Mouse (Mus musculus): ENCODE measurements around the gene Kctd20.
"Not testable (repeated sequence)": the region's sequence is repeated elsewhere in the genome, so short reads cannot be mapped to it uniquely, and the experiment has no call there.

The Kctd20 gene

GRCm38 (mm10) chr17:28987713-28988112, 36.0 kb downstream of the Kctd20 start:
- DNase-seq: peak; percentile 52

- DNase-seq: no peak
Measured at GRCm38 (mm10) chr17:28988291-28988690, 36.5 kb downstream of the Kctd20 start.

- DNase-seq: no peak
Measured at GRCm38 (mm10) chr17:28988996-28989395, 37.2 kb downstream of the Kctd20 start.

GRCm38 (mm10) chr17:28990060-28990459, 38.3 kb downstream of the Kctd20 start:
- no peak for DNase-seq

- no peak for DNase-seq
Measured at GRCm38 (mm10) chr17:28991286-28991685, 39.5 kb downstream of the Kctd20 start.

- DNase-seq: peak; percentile 87
Measured at GRCm38 (mm10) chr17:28992105-28992504, 40.4 kb downstream of the Kctd20 start.

- DNase-seq: not testable (repeated sequence)
Measured at GRCm38 (mm10) chr17:28993004-28993403, 41.3 kb downstream of the Kctd20 start.

- DNase-seq: no peak
Measured at GRCm38 (mm10) chr17:28994615-28995014, 42.9 kb downstream of the Kctd20 start.

GRCm38 (mm10) chr17:29000465-29000864, 48.7 kb downstream of the Kctd20 start:
- no peak for DNase-seq

GRCm38 (mm10) chr17:29003740-29004139, 52.0 kb downstream of the Kctd20 start:
- no peak for DNase-seq

GRCm38 (mm10) chr17:29005002-29005401, 53.3 kb downstream of the Kctd20 start:
- no peak for DNase-seq

- no peak for DNase-seq
Measured at GRCm38 (mm10) chr17:29006812-29007211, 55.1 kb downstream of the Kctd20 start.

- DNase-seq: no peak
Measured at GRCm38 (mm10) chr17:29007243-29007640, 55.5 kb downstream of the Kctd20 start.

GRCm38 (mm10) chr17:29007641-29008325, 56.0 kb downstream of the Kctd20 start, which contains the start of gene Stk38:
Stk38 (minus strand) TSS chr17:29007995.
- DNase-seq: peak; percentile 94

- no peak for DNase-seq
Measured at GRCm38 (mm10) chr17:29008326-29008650, 56.5 kb downstream of the Kctd20 start.

GRCm38 (mm10) chr17:29009181-29009580, 57.4 kb downstream of the Kctd20 start:
- DNase-seq: no peak

GRCm38 (mm10) chr17:29014235-29014634, 62.5 kb downstream of the Kctd20 start:
- no peak for DNase-seq

- DNase-seq: peak; percentile 64
Measured at GRCm38 (mm10) chr17:29015638-29016037, 63.9 kb downstream of the Kctd20 start.

GRCm38 (mm10) chr17:29016705-29017104, 65.0 kb downstream of the Kctd20 start:
- DNase-seq: no peak

- no peak for DNase-seq
Measured at GRCm38 (mm10) chr17:29018292-29018984, 66.7 kb downstream of the Kctd20 start.
